Mouse (Mus musculus): Measurements from ENCODE around the gene Eef1akmt2.

The Eef1akmt2 gene

DNA sequence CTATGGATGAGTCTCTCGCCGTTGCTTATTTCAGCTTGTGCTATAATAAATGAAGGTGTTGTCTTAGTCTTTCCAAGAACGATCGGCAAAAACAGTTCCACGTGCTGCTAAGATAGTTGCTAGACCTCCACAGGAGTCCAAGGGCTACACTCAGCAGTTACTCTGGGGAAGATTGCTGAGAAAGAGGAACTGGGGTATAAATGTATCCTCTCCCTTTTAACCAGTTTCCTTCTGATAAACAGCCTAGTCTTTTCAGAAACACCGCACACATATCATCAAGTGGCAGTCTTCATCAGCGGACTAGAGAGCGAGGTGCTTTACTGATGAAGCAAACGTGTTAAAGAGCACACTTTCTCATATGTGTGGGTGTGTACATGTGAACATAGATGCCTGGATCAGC lies 13.8 kb upstream of the Eef1akmt2 start:
- no peak for DNase-seq (ENCODE audit: low read depth, low spot score)

DNA sequence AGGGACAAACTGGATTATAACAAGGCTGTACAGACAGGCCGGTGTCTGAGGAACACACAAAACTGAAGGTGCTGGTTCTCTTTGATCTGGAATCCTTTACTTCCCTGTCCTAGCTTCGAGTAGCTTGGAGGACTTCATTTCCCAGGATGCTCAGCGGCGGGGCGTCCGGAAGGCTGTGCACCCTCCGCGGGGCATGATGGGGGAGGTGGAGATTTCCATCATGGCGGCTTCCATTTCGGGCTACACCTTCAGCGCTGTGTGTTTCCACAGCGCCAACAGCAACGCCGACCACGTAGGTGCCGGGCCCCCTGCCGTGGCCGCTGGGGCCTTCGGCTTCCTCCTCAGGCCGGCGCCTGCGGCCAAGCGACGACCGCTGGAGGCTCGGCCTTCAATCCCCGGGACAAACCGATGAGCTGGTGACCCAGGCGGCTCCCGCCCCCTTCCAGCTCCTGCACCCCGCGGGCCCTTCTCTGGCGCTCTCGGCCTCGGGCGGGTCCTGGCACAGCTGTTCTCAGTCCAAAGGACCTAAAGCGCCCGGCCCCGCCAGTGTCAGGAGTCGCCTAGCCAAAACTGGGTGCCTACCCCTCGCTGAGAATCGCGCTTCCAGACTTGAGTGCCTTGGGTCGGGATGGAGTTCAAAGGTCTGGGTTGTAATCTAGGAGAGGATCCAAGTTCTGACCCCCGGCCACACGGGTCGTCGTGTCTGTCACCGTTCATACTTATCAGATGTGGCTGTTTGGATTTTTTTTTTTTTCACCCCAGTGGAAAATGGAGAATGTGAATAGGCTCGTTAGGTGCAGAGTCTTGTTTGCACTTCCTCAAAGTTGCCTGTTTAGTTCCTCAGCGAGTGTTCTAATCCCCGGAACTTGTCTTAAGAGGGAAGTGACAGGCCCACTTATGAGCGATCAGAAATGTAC lies 6.8 kb upstream of the Eef1akmt2 start, which contains the start of gene Abraxas2:
Abraxas2 (plus strand) TSS at position 184 of the 917 bp plus-strand sequence.
- DNase-seq (ENCODE audit: low read depth, low spot score), result peak; percentile 84

DNA sequence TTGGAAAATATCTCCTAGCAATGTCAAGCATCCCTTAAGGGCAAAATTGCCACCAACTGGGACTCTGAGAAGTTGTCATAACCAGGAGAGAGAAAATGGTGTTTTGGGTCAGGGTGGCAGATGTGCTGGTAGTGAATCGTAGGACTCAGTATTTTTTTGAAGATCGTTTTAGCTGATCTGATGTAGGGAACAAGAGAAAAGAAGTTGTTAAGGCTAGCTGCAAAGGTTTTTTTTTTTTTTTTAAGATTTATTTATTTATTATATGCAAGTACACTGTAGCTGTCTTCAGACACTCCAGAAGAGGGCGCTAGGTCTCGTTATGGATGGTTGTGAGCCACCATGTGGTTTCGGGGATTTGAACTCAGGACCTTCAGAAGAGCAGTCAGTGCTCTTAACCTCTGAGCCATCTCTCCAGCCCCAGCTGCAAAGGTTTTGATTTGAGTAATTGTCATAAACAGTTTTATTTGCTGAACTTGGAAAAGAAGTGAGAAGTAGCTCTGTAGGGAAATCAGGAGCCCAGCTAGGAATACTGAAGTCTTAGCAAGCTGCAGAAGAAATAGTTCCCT lies 5.7 kb upstream of the Eef1akmt2 start:
- no peak for DNase-seq (ENCODE audit: low read depth, low spot score)

DNA sequence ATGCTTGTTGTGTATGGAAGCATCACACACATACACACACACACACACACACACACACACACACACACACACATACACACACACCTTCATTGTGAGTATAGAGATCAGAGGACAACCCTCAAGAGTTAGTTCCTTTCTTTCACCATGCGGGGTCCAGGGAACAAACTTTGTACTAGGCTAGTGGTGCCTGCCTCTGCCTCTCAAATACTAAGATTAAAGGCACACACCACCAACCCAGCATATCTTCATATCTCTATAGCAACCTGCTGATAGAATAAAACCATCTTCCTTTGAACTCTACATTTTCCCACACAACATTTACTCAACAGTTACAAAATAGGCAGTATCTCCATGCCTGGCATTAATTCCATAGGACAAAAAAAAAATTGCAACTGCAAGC lies 3.6 kb upstream of the Eef1akmt2 start:
- DNase-seq (ENCODE audit: low read depth, low spot score), result no peak

DNA sequence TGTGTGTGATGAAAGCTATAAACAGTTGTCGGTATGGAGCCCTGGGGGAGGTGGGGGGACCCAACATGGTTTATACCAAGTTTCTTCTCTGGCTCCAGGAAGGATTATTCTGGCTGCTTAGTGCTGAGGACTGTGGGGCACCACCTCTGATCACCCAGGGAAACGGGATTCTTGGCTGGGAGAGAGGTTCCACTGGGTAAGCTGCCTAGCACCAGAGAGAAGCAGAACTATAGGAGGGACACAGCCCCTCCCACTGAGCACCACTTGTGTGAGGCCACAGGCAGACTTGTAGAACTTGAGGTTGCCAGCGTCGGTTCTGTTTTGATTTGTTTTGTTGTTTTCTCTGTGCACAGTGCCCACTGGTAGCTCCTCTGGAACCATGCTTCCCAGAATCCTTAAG lies 1.5 kb upstream of the Eef1akmt2 start:
- DNase-seq (ENCODE audit: low read depth, low spot score), result no peak

DNA sequence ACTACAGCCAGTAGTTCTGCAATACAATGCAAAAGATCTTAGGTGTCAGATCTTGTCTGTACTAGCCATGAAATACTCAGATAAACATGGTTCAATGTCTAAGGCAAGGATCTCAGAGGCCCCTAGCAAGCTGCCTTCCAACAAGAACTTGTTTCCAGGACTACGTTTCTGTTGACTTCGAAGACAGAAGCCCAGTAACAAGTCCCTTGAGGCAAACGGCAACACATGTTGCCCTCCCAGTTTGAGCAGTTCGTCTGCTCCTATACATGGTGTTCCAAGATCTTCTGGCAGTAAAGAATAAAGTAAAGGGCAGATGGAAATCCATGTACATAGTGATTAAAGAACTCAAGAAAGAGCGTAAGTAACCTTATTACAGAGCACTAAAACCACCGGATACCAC lies 888 bp upstream of the Eef1akmt2 start:
- DNase-seq (ENCODE audit: low read depth, low spot score), result no peak

DNA sequence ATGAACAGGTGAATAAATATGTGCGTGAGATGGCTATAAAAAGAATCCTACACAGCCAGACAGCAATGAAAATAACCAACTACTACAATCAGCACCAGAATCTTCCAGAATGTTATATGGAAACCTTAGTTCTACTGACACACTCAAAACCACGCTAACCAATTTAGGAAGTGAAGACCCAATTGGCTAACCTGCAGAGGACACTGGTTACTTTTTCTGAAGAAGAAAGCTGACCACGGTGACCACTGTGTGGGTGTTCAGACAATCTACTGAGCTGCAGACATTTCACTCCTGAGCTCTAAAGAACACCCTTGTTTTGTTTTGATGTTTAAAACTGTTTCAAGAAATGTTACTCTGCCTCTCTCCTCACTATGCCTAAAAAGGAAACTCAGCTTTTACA lies 9.3 kb downstream of the Eef1akmt2 start:
- DNase-seq (ENCODE audit: low read depth, low spot score), result no peak

GRCm38 (mm10) chr7:132842455-132842854 lies 10.0 kb downstream of the Eef1akmt2 start:
- DNase-seq (ENCODE audit: low read depth, low spot score), result no peak

DNA sequence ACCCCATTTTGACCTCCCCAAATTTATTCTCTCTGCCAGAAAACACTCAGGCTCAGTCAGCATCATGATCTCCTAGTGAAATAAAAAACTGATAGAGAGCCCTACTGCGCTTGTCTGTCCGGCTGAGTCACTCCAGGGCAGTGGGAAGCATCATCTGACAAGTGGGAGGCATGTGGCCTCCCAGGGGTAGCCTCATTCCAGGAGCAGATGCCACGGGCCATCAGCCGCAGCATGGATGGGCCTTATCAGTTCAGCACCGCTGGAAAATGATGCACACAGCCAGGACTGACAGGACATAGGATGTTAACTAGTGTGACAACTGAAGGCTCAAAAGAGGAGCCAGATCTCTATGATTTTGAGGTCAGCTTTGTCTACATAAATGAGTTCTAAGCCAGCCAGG lies 11.2 kb downstream of the Eef1akmt2 start:
- no peak for DNase-seq (ENCODE audit: low read depth, low spot score)

DNA sequence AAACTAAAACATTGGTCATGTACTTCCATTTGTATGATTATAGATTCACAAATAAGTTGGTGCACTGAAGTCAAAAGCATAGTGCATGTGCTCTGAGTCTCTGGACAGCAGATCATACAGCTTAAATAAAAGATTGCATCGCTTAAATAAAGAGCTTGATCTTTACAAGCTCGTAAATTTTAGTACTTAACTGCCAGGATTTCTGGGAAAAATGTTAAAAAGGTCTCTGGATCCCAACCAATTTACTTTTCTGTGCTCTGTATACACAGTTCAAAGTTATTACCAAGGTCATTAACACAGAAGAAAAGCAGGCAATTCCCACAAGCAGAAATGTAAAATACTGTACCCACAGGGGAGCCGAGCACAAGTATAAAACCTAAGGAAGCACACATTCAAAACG lies 21.5 kb downstream of the Eef1akmt2 start:
- DNase-seq (ENCODE audit: low read depth, low spot score), result no peak

DNA sequence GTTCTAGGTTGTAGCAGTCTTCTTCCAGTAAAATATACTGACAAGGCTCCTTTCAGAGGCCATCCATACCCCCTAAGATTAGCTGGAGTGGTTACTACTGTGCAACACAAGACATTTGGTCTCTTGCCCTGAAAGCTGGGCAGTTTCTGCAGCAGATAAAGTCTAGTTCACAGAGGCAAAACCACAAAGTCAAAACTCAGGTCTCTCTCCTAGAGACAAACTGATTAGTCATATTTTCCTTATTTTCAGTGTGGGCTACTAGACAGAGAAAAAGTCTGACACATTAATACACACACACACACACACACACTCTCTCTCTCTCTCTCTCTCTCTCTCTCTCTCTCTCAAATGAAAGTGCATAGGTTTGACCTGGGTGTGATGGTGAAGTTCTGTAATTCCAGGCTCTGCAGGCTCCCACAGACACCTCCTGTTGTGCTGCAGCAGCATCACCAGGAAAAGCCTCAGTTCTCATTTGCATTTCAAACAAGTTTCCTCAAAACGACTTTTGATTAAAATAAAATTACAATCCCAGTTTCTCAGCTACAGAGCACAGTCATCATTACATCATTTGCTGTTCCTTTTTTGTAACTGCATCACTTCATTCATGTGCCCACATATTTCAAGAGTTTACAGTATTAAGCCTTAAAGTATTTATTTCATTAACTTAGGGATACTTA lies 28.0 kb downstream of the Eef1akmt2 start:
- no peak for DNase-seq (ENCODE audit: low read depth, low spot score)

- no peak for DNase-seq (ENCODE audit: low read depth, low spot score)
These were observed 28.6 kb downstream of the Eef1akmt2 start for GRCm38 (mm10) chr7:132823832-132824231.

DNA sequence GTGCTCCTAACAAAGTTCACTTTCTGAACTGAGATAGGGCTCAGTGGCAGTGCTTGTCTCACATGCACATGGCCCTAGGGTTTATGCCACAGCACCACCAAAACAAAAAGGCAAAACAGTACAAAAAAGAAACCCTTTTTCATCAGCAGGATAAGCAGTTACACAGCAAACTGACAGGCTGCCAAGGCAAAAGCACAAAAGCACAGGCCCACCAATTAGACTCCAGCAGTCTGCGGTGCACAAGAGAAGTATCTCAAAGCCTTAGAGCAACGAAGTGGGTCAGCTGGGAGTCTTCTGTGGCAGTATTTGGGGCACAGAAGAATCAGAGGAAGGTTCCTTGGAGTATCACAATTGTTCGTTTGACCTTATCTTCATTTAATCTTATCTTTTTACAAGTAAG lies 31.8 kb downstream of the Eef1akmt2 start:
- no peak for DNase-seq (ENCODE audit: low read depth, low spot score)

DNA sequence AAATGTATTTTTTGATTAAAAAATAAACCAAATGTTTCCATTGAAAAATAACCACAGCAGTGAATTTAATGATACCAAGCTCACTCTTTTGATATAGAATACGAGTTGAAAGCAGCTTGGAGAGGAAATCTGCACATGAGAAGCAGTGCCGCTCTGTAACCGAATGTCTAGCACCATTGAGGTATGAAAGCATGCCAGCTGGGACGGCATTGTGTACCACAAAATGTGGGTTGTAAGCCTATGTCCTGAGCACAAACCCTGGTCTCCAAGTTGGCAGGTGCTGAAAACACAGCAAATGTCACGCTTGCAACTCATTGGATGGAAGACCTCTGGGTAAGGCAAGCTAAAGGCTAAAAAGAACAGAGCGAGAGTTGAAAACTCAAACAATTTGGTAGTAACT lies 35.4 kb downstream of the Eef1akmt2 start:
- no peak for DNase-seq (ENCODE audit: low read depth, low spot score)

DNA sequence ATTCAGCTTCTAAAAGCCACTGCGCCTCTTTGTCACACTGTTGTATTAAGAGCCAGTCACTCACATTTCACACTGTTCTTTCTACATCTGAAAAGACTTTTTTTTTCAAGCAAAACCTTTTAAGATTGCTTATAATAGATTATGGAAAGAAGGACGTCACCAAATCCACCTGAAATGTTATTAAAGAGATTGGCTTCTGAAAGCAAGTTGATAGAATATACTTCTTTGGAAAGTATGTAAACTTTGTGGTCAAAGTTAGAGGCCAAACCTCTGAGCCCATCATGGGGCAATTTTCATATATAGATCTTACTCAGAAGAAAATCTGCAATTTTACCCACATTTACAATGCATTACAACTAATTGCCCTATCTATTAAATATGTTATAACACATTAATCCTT lies 35.9 kb downstream of the Eef1akmt2 start:
- no peak for DNase-seq (ENCODE audit: low read depth, low spot score)

DNA sequence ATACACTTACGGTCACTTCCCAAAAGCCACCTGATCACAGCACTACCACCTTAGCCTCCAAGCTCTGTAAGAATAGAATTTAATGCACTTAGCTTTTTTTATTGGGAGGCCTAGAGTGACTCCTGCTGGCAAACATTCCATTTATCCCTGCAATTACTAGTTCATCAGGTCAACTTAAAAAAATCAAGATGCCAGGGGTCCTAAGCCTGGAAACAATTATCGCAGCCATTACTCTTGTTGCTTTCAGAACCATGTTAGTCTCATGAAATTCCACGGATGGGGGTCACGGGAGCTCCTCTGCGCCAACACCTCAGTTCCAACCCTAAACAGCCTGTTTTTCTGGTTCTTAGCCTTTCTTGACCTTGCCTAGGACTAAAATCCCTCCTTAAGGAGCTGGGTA lies 37.4 kb downstream of the Eef1akmt2 start:
- no peak for DNase-seq (ENCODE audit: low read depth, low spot score)

DNA sequence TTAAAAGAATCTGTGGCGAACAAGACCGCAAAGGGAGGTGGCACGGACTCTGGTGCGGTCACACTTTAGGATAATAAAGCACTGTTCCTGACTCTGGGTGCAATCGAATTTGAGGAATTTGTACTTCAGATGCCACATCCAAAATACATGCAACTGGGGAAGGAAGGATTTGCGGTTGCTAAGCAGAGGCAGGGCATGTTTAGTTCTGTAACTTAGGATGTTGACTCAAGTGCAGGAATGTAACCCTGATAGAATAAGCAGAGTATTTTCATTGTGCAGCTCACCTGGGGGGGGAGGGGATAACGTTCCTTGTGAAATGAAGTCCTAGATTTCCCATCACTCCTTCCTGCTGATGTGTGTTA lies 38.4 kb downstream of the Eef1akmt2 start:
- DNase-seq (ENCODE audit: low read depth, low spot score), result no peak

DNA sequence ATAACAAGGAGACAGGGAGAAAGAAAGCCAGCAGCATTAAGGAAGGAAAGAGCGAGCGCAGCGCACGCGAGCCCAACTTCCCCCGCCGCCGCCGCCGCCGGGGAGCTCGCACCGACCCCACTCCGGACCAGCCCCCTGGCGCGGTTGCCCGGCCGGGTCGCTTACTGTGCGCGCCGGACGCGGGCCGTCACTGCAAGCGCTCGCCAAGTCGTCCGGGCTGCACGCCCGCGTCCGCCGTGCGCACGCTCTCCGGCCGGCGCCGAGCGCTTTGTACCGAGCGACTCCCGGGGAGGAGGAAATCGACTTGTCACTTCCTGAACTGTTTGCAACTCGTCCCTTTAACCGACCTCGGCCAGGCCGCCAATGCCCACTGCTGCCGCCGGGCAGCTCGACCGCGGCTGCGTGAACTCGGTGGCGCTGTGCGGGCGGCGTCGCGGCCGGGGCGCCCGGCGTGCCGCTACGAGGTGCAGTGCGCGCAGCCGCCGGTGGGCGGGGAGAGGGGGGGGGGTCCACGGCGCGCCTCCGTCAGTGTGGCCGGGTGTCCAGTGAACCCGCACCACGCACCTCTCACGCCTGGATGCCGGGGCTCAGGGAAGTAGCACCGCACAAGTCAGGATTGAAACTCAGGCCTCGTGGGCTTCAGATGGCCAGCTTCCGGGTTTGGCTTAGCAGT lies 38.9 kb downstream of the Eef1akmt2 start, which contains the start of gene Fam53b:
Fam53b (minus strand) TSS at position 471 of the 673 bp plus-strand sequence.
- no peak for DNase-seq (ENCODE audit: low read depth, low spot score)

GRCm38 (mm10) chr7:132812619-132813415 lies 39.7 kb downstream of the Eef1akmt2 start:
- no peak for DNase-seq (ENCODE audit: low read depth, low spot score)

DNA sequence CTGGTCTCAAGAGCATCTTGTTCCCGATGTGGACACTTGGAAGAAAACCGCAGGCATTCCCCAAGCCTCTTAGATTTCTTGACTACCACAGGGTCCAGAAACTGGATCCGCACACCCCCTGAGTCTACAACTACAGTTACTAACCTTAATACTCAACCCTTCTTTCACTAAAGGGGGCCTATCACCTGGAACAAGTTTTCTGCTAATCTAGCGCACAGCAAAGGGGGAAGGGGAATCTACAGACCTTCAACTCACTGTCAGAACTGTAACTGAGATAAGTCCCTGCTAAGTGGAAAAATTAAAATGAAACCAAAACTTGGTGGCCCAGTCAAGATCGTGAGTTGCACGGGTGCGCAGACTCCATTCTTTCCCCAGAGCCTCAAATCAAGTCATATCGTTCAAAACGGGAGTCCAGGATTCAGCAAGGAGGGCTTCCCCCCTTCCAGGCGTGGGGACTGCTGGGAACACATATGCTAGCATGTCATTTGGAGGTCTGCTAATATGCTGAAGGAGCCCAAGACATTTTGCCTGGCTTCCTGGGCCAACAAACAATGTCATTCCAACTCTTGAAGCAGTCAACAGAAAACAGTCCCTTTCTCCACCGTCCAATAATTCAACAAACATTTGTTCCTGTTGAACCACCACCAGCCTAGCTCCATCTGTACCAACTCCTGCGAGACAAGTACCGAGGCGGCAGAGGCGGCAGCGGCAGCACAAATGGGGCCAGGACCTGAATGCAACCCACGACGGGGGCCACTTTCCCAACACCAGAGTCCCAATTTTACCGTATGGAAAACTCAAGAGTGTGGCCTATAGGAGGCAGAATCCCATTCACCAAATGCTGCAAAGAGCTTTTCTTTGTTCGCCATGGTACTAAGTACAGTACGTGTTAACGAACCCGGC lies 40.5 kb downstream of the Eef1akmt2 start:
- DNase-seq (ENCODE audit: low read depth, low spot score), result no peak
